Mouse (Mus musculus): Measurements from ENCODE around the gene Il12a. TPM values are rescaled to one million over a fixed set of nuclear protein-coding genes. Genes with fewer than 3 reads are reported as not detected.

Il12a gene
- total and polyA plus RNA-seq, 2 experiments, result not detected

Other genes starting within 250 kb of the Il12a start
- gene 1110032F04Rik, start 178.9 kb downstream of the Il12a start, total RNA-seq (2014; rRNA removed), result not detected in 2 replicates
- not detected in 2 replicates for gene 1110032F04Rik, start 178.9 kb downstream of the Il12a start, polyA plus RNA-seq (2012; rRNA removed)

Data from liver, adult 2 months (tissue).